Mouse (Mus musculus) Muller cell, postnatal 12 days (primary cell): Measurements from ENCODE around the gene Nif3l1.

Experiments used
- DNase-seq: peaks from one replicate; pipeline ENCODE4 v3.0.0-alpha.2; 2015; ENCODE audit errors: inconsistent ontology term

Gene Nif3l1

DNA sequence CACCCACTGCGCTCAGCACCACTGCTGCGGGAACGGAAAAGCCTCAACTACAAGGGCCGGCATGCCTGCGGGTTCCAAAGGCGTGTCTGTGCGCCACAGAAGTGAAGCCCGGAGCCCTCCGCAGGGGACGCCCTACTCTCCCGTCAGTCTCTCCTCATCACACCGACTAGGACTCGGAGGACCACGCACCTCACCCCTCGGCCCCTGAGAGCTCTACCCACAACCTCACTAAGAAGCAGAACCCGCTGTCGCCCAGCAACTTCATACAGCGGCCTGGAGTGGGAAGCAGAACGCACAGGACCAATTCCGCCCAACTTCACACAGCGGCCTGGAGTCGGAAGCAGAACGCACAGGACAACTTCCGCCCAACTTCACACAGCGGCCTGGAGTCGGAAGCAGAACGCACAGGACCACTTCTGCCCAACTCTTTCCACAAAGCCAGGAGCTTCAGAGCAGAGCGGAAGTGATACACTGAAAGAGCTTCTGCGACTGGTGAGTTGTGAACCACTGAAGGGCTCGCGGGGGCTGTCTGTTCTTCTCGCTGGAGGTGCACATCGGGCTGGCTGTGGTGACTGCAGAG, at the start of gene Nif3l1, which contains the start of gene Ppil3:
Gene Nif3l1, plus strand, starts transcription at position 9 of the 580 bp plus-strand sequence.
Gene Ppil3, minus strand, starts transcription at position 344 of the 580 bp plus-strand sequence.
- peak; percentile 89 for DNase-seq

- no peak for DNase-seq
Measured at GRCm38 (mm10) chr1:58395341-58395740, 49.6 kb upstream of the Nif3l1 start.

DNA sequence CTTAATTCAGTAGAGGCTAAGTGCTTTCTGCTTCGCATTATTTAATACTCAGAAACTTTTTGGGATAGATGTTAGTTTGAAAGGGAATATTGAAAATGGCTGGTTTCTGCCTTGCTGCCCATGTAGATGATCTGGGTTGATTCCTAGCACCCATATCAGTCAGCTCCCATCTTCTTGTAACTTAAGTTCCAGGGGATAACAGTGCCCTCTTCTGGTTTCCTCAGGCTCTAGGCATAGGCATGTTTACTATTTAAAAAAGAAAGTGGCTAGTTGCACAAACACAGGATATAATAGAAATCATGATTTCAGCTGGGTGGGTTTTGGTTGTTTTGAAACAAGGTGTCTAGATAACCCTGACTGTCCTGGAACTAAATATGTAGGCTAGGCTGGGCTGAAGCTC, 48.8 kb upstream of the Nif3l1 start:
- no peak for DNase-seq

DNA sequence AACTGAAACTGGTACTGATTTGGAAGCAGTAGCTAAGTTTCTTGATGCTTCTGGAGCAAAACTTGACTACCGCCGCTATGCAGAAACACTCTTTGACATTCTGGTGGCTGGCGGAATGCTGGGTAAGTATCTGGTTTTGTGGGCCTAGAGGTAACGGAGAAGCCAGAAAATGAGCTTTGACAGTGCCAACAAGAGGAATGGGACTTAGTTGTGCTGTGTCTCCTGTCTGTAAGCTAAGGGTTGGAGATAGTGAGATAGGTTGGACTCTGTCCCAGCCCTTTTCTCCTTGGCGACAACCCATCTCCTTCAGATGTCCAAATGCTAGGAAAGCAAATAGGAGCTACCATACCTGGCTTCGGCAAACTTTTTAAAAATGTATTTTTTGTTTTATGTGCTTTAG, 47.2 kb upstream of the Nif3l1 start:
- DNase-seq: no peak

DNA sequence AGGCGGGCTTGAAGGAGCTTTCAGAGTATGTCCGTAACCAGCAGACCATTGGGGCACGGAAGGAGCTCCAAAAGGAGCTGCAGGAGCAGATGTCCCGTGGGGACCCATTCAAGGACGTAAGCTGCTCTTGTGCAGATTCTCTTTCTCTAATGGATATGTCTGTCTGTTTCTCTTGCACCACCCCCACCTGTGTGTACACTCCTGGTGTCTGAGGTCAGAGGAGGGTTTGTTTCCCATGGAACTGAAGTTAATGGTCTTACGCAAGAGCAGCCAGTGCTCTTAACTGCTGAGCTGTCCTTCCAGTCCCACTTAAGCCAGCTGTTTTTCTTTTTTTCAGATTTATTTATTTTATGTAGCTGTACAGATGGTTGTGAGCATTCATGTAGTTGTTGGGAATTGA, 43.6 kb upstream of the Nif3l1 start:
- DNase-seq: no peak

GRCm38 (mm10) chr1:58403745-58404144, 41.2 kb upstream of the Nif3l1 start:
- no peak for DNase-seq

DNA sequence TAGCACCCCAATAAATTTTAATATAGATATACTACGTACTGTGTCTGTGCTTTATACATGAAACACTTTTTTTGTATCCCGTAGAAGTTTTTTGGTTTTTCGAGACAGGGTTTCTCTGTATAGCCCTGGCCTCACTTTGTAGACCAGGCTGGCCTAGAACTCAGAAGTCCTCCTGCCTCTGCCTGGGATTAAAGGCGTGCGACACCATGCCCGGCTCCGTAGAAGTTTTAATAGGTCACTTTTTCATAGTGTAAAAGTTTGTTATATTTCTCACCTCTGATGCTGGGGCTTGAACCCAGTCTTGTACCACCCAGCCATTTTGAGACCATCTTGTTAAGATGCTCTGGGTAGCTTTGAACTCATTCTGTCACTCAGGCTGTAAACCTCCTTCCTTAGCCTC, 37.6 kb upstream of the Nif3l1 start:
- no peak for DNase-seq

DNA sequence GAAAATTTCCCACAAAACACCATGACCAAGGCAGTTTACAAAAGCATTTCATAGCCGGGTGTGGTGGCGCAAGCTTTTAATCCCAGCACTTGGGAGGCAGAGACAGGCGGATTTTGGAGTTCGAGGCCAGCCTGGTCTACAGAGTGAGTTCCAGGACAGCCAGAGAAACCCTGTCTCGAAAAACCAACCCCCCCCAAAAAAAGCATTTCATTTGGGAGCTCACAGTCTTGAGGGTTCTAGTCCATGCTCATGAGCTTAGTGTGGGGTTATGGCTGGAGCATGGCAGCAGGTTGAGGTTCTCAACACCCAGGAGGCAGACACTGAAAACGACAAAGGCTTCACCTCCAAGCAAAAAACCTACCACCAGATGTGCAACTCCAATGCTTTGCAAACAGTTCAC, 36.8 kb upstream of the Nif3l1 start:
- DNase-seq: no peak

DNA sequence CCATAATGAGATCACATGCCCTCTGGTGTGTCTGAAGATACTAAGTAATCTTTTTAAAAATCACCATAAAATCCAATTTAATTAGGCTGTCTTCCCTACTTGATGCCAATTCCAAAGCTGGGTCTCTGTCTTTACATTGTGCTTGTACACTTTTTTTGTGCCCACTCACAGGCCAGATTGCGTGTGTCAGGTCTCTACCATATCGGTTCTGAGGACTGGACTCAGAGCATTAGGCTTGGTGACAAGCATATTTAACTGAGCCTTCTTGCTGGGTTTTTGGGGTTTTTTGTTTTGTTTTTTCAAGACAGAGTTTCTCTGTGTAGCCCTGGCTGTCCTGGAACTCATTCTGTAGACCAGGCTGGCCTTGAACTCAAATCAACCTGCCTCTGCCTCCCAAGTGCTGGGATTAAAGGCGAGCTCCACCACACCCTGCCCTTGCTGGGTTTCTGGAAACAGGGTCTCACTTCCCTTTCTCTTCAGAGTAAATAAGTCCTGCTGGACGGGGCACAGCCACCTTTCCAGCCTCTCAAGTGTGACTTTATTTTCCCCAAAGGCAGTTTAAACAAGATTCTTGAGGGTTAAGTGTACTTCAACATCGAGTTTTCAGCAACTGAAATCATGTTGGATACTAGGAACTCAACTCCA, 35.3 kb upstream of the Nif3l1 start:
- no peak for DNase-seq

DNA sequence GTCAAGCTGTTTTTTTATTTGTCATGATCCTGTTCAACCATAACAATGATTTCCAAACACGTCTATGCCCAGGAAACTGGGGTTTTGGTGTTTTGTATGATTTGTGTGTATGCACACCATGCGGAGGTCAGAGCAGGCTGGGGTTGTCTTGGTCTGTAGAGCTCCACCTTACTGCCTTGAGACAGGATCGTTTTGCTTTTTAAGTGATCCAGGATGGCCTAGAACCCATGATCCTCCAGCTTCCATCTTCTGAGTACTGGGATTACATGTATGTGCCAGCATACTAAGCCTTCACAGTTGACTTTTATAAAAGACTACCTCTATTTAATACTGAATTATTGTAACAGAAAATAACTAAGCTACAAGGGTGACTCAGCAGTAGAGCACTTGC, 34.8 kb upstream of the Nif3l1 start:
- no peak for DNase-seq

DNA sequence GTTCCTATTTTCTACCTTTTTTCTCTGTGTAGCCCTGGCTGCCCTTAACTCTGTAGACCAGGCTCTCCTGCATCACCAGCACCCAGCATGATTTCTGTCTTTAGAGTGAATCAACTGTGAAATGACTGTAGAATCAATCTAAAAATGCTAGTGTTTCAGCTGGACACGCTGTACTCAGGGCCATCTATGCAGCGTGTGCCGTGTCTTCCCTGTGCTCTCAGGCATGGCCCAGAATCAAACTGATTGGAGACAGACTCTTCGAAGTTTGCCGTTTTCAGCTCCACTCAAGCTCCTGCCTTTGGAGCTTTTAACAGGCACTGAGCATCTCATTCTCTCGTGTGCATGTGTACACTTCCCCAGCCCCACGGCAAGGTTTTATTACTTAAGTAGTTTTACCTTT, 34.2 kb upstream of the Nif3l1 start:
- no peak for DNase-seq

GRCm38 (mm10) chr1:58415442-58415841, 29.5 kb upstream of the Nif3l1 start:
- no peak for DNase-seq

DNA sequence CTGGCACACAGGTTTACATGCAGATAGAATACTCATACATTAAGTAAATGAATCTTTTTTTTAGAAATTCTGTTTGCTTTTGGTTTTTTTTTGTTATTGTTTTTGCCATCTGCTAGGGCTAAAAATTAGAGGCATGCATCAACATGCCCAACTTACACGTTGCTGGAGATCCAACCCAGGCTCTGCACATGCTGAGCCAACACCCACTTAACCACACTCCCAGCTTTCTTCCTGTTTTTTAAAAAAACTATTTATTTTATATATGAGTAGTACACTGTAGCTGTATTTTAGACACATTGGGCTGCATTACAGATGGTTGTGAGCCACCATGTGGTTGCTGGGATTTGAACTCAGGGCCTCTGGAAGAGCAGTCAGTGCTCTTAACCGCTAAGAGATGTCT, 28.9 kb upstream of the Nif3l1 start:
- no peak for DNase-seq

GRCm38 (mm10) chr1:58420032-58420431, 24.9 kb upstream of the Nif3l1 start:
- no peak for DNase-seq

GRCm38 (mm10) chr1:58420961-58421360, 24.0 kb upstream of the Nif3l1 start:
- no peak for DNase-seq

- peak; percentile 46 for DNase-seq
Measured at GRCm38 (mm10) chr1:58422879-58423278, 22.1 kb upstream of the Nif3l1 start.

DNA sequence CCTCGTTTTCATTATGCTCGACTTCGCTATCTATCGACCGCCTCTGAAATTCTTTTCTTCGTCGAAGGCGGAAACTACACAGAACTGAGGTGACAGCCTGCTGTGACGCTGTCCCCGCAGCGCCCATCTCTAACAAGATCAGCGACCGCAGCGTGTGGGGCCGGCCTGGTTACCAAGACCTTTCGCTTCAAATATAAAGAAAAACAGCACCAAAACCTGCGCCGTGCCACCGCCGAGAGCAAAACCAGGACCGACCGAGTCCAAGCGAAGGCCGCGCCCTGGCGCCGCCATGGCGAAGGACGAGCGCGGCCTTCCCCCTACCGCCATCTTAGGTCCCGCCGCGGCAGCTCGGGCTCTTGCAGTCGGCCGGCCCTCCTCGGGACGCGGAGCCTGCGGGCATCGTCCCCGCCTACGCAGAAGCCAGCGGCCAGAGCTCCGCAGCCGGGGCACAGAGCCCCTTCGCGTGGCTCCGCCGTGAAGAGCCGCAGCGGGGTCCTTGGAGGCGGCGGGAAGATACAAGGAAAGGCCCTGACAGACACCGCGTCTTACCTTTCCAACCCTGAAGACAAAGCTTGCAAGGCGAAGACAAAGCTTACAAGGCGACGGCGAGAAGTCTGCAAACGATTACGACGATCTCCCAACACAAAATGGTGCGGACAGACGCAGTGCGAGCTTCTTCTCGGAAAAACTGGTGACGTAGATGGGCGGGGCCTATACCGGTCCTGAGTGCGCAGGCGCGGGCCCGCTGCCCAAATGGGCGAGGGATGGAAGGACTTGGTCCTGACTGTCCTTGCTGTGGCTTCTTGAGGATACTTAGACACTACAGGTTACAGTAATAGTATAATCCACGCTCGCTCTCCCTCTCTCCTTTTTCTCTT, 21.3 kb upstream of the Nif3l1 start, which contains the start of gene Clk1:
Gene Clk1, minus strand, starts transcription at position 696 of the 878 bp plus-strand sequence.
- peak; percentile 96 for DNase-seq

GRCm38 (mm10) chr1:58424551-58424950, 20.4 kb upstream of the Nif3l1 start:
- DNase-seq: no peak

GRCm38 (mm10) chr1:58444691-58445090, 260 bp upstream of the Nif3l1 start:
- no peak for DNase-seq

- no peak for DNase-seq
Measured at GRCm38 (mm10) chr1:58445861-58446260, 910 bp downstream of the Nif3l1 start.

DNA sequence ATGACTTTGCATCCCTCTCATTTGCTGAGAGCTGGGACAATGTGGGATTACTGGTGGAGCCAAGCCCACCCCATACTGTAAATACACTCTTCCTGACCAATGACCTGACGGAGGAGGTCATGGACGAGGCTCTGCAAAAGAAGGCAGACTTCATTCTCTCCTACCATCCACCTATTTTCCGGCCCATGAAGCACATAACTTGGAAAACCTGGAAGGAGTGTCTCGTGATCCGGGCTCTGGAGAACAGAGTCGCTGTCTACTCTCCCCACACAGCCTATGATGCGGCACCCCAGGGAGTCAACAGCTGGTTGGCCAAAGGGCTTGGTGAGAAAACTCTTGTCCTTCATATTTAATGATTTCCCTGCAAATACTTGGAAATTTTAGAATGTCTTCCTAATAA, 2.8 kb downstream of the Nif3l1 start:
- no peak for DNase-seq

- DNase-seq: no peak
Measured at GRCm38 (mm10) chr1:58448396-58448795, 3.4 kb downstream of the Nif3l1 start.

DNA sequence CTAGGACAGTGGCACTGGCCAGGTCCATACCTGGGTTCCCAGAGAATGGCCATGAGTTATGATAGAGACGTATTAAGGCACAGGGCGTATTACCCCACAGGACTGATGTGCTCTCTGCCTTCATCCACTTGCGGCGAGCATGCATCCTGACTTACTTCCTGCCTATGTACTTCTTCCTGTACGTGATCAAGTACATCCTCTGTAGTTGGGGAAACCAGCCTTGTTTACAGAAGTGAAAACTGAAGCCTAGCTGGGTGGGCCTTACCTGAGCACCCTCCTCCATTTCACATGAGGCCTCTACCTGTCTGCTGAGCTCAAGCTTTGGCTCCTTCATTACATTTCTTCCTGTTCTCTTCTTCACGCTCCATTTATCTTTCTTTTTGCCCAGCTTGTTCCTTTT, 9.4 kb downstream of the Nif3l1 start:
- no peak for DNase-seq
